Comparison of ENCODE assay signal across 17 mouse cellular contexts in genomic region chr11:49737625-49738024, GRCm38 (mm10). TPM values are rescaled to one million over a fixed set of nuclear protein-coding genes. Genes with fewer than 3 reads are reported as not detected.
DNase-seq lines count a peak whose midpoint lies in the region; ATAC-seq and TF ChIP-seq lines count a peak whose summit lies in the region.
"Had no signal": no experiment of that assay in that cellular context is flagged by ENCODE, and none has a peak within 500 bp of the region (broad histone marks: within the 10 kb centered on the region; RNA-seq: fewer than 3 reads in every experiment).

No protein-coding gene starts in this region.

- H3K9ac ChIP-seq in lung, embryonic 14.5 days: no peak overlapping the region
- H3K9ac ChIP-seq: embryonic facial prominence, embryonic 12.5 days; heart, embryonic 15.5 days; hindbrain, embryonic 13.5 days; liver, embryonic 15.5 days; neural tube, embryonic 15.5 days had no signal

- H3K27ac ChIP-seq in heart, embryonic 10.5 days: no peak overlapping the region
- H3K27ac ChIP-seq in lung, embryonic 14.5 days (ENCODE audit: low read depth): no peak overlapping the region
- H3K27ac ChIP-seq: embryonic facial prominence, embryonic 12.5 days; forebrain, embryonic 10.5 days; heart, embryonic 15.5 days; liver, embryonic 15.5 days; neural tube, embryonic 15.5 days had no signal

- no peak for TF ChIP-seq CTCF in lung, embryonic 14.5 days (IDR thresholded peaks at IDR 0.05; ENCODE audit: low read depth)

- H3K4me2 ChIP-seq in lung, embryonic 14.5 days: no peak overlapping the region
- H3K4me2 ChIP-seq: embryonic facial prominence, embryonic 12.5 days; heart, embryonic 15.5 days; hindbrain, embryonic 13.5 days; liver, embryonic 15.5 days; neural tube, embryonic 15.5 days had no signal

- peaks cover 10% of the 10 kb centered on the region for H3K4me1 ChIP-seq in heart, embryonic 10.5 days
- peaks cover 3% of the 10 kb centered on the region; the same call in 1 of the 2 replicates for H3K4me1 ChIP-seq in lung, embryonic 14.5 days (ENCODE audit: insufficient read depth)
- H3K4me1 ChIP-seq: embryonic facial prominence, embryonic 12.5 days; liver, embryonic 15.5 days; neural tube, embryonic 15.5 days had no signal

- DNase-seq in heart, postnatal 4 days: peak; percentile 19
- DNase-seq in heart, embryonic 10.5 days (ENCODE audit: low spot score): no peak
- DNase-seq in lung, embryonic 14.5 days: peak; percentile 82
- DNase-seq in lung, postnatal 36 days: no peak
- peak; percentile 88 for DNase-seq in adipocyte (ENCODE audit: low spot score)
- DNase-seq in kidney, postnatal 4 days: peak; percentile 15 to 22
- DNase-seq in adrenal gland, postnatal 25 days: no peak
- no peak for DNase-seq in thymus, postnatal 10 days (ENCODE audit: low spot score in 2 of 2)
- DNase-seq: thymus, postnatal 14 days had no signal

- H3K36me3 ChIP-seq in heart, embryonic 10.5 days: no peaks in the 10 kb centered on the region
- no peaks in the 10 kb centered on the region for H3K36me3 ChIP-seq in lung, embryonic 14.5 days (ENCODE audit: insufficient read depth)
- H3K36me3 ChIP-seq: embryonic facial prominence, embryonic 12.5 days; forebrain, embryonic 10.5 days; G1E; heart, embryonic 15.5 days; hindbrain, embryonic 13.5 days; liver, embryonic 15.5 days; neural tube, embryonic 15.5 days had no signal

- ATAC-seq in lung, embryonic 14.5 days (ENCODE audit: insufficient read depth): 0 out of 2 replicates have a peak, but pooled peaks have one; percentile 14
- ATAC-seq: intestine, postnatal 0 days had no signal

- no peaks in the 10 kb centered on the region for H3K27me3 ChIP-seq in heart, embryonic 10.5 days (ENCODE audit: insufficient read depth, poor library complexity, severe bottlenecking)
- H3K27me3 ChIP-seq in lung, embryonic 14.5 days (ENCODE audit: insufficient read depth, low read length): no peaks in the 10 kb centered on the region
- H3K27me3 ChIP-seq: embryonic facial prominence, embryonic 12.5 days; heart, embryonic 15.5 days; hindbrain, embryonic 13.5 days; liver, embryonic 15.5 days; neural tube, embryonic 15.5 days had no signal

- 24% methylated on average over 1 of the region's 1 CpGs for WGBS in heart, embryonic 10.5 days
- 24% methylated on average over 1 of the region's 1 CpGs for WGBS in lung, embryonic 14.5 days

- H3K4me3 ChIP-seq in heart, embryonic 10.5 days: no peak overlapping the region
- no peak overlapping the region for H3K4me3 ChIP-seq in lung, embryonic 14.5 days (ENCODE audit: low read depth, low read length)
- H3K4me3 ChIP-seq: embryonic facial prominence, embryonic 12.5 days; forebrain, embryonic 10.5 days; heart, embryonic 15.5 days; hindbrain, embryonic 13.5 days; liver, embryonic 15.5 days; neural tube, embryonic 15.5 days had no signal

- H3K9me3 ChIP-seq in heart, embryonic 10.5 days: no peaks in the 10 kb centered on the region
- H3K9me3 ChIP-seq in lung, embryonic 14.5 days (ENCODE audit: low read depth, low read length): no peaks in the 10 kb centered on the region
- H3K9me3 ChIP-seq: embryonic facial prominence, embryonic 12.5 days; forebrain, embryonic 10.5 days; G1E; heart, embryonic 15.5 days; hindbrain, embryonic 13.5 days; liver, embryonic 15.5 days; neural tube, embryonic 15.5 days had no signal

RNA-seq across cellular contexts. Expression of gene Cnot6, which starts 25.1 kb away (rescaled TPM):
- 10 to 100 TPM; 64.2 to 67.9 TPM for total RNA-seq in heart, postnatal 4 days (2021)
- 47.0 and 56.0 TPM in 2 replicates for polyA plus RNA-seq in heart, embryonic 10.5 days (2016; fragmentation: Nextera tagmentation; extraction: Ambion mirVana)
- polyA plus RNA-seq in lung, embryonic 14.5 days (2014; fragmentation: Nextera tagmentation; extraction: Ambion mirVana): 73.1 and 76.0 TPM in 2 replicates
- total RNA-seq in adrenal gland, postnatal 25 days (2021): 53.0 and 58.6 TPM in 2 replicates

RNA-seq across cellular contexts. Expression of gene Gfpt2, which starts 56.4 kb away (rescaled TPM):
- 1 to 10 TPM; 9.1 to 9.3 TPM for total RNA-seq in heart, postnatal 4 days (2021)
- polyA plus RNA-seq in heart, embryonic 10.5 days (2016; fragmentation: Nextera tagmentation; extraction: Ambion mirVana): 21.3 and 24.5 TPM in 2 replicates
- polyA plus RNA-seq in lung, embryonic 14.5 days (2014; fragmentation: Nextera tagmentation; extraction: Ambion mirVana): 10.4 and 11.6 TPM in 2 replicates
- 2.8 and 2.9 TPM in 2 replicates for total RNA-seq in adrenal gland, postnatal 25 days (2021)
- polyA plus RNA-seq: G1E had no signal

Comparison
In these comparisons a context has a peak if more than half of its experiments do, and no peak if none do; other contexts are left out.
1. DNase-seq: peak in heart, postnatal 4 days (single experiment), lung, embryonic 14.5 days (single experiment), adipocyte (single experiment) and kidney, postnatal 4 days (2 of 2); none in heart, embryonic 10.5 days (single experiment), lung, postnatal 36 days (single experiment), adrenal gland, postnatal 25 days (single experiment) and thymus, postnatal 10 days (0 of 2).